Mouse (Mus musculus) B cell, adult 2 months (primary cell): ENCODE results near the gene Idh3g.
A peak's percentile ranks its signal among the peaks of the same experiment; 100 is the strongest.
"Not testable (repeated sequence)": the region's sequence is repeated elsewhere in the genome, so short reads cannot be mapped to it uniquely, and the experiment has no call there.

Experiments
- DNase-seq, 2 experiments: peaks; one replicate each; pipeline ENCODE4 v3.0.0; 2022

Gene Idh3g

DNA sequence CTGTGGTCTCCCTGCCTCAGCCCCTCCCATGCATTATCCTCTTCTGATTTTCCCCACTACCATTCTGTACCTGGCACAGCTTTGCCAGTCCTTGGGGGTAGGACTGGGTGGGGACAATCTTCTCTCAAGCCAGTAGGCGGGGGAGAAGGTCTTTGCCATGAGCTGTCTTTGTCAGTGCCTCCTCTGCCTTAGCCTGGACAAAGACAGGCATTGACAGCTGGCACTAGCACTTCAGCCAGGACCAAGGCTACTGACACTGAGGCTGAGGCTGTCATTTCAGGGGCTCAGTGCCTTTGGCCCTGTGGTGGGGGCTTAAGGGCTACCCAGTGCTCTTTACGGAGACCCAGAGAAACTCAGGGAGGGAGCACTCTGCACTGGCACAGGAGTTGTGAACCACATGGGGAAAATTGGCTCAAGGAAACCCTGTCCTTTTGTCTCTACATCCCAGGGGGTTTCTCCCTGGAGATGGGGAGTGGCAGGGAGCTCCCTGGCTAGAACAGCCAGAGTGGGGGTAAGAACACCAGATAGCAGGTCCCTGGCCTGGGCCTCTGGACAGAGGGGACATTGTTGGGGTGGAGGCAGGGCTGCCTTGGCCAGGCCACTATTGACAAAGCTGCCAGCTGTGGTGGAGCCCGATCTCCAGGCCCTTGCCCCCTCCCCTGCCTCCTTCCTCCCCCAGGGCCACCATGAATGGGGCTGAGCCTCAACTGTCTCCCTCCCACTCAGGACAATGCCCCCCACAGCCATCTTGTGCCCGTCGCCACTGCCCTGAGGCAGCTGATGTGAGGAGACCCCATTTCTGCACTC lies 30.2 kb downstream of the Idh3g start, which contains the start of gene Plxnb3:
Plxnb3 (plus strand) TSS at position 757 of the 807 bp plus-strand sequence.
- no peak for DNase-seq

DNA sequence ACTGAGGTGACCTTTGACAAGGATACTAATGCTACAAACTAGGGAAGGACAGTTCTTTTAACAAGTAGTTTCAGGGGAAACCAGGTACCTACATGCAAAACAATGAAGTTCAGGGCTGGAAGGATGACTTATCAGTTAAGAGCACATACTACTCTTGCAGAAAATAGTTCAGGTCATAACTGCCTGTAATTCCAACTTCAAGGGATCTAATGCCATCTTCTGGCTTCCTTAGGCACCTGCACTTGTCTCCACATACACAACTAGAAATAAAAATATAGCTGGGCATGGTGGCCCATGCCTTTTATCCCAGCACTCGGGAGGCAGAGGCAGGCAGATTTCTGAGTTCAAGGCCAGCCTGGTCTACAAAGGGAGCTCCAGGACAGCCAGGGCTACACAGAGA lies 37.7 kb downstream of the Idh3g start:
- no peak for DNase-seq

DNA sequence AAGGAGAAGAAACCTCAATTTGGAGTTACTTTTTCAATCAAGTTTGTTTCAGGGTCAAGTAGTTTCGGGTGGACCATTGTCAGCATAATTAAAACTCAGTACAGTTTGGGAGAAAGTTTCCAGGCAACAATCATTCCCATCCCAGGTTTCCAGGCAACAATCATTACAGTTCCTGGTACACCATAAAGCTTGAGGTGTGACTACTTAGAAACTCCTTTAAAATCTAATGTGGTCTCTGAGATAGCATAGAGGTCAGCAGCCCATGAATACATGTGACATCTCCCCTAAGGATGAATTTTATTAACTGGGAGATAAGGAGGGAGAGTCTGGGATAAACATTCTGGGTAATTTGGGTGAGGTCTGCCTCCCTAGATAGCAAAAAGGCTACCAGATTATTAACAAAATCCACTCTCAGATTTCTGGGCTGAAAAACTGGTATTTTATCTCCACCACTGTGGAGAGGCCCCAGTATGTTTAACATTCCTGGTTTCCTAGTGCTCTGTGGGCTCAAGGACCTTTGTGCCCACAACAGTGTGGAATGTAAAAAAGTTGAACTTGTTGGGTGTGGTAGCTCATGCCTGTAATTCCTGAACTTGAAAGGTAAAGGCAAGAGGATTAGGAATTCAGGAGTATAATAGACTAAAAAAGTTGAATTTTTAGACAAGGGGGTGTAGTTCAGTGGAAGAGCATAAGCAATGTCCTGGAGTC lies 41.8 kb downstream of the Idh3g start:
- no peak for DNase-seq

DNA sequence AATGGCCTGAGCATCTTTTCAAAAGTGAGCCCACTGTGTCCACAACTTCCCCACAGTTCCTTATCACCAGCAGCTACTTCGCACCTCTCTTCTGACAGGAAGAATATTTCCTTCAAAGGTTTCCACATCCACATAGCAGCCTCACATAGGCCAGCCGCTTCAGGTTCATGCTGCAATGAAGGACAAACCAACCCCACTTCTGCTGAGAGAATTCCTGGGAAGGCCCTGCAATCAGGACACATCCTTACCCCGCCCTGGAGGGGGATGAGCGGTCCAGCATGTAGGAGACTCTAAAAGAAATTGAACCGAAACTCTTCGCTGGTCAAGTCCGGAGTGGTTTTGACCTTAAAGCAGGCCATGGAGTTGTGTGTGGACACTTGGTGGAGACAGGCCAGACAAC lies 46.9 kb downstream of the Idh3g start:
- not testable (repeated sequence) for DNase-seq

GRCm38 (mm10) chrX:73739151-73739550 lies 47.5 kb downstream of the Idh3g start:
- DNase-seq = no peak

- peak; percentile 28 to 35 for DNase-seq
These were observed 48.5 kb downstream of the Idh3g start for GRCm38 (mm10) chrX:73738155-73738554.

- no peak for DNase-seq
These were observed 55.8 kb downstream of the Idh3g start for GRCm38 (mm10) chrX:73730908-73731307.
